In genomic region chr9:79215986-79216385, GRCm38 (mm10) we compare ENCODE assay signal across 21 mouse cellular contexts.
A peak's percentile ranks its signal among the peaks of the same experiment; 100 is the strongest.
DNase-seq lines count a peak whose midpoint lies in the region; ATAC-seq and TF ChIP-seq lines count a peak whose summit lies in the region.
"Had no signal": no experiment of that assay in that cellular context is flagged by ENCODE, and none has a peak within 500 bp of the region (broad histone marks: within the 10 kb centered on the region; RNA-seq: fewer than 3 reads in every experiment).

No protein-coding gene starts in this region.

- H3K9ac ChIP-seq in kidney, postnatal 0 days (ENCODE audit: low read depth, low read length) = no peak overlapping the region
- H3K9ac ChIP-seq in midbrain, postnatal 0 days (replicated peaks; ENCODE audit: low read length, poor library complexity, severe bottlenecking) = no peak overlapping the region
- H3K9ac ChIP-seq: hindbrain, embryonic 12.5 days; limb, embryonic 13.5 days; liver, postnatal 0 days; neural tube, embryonic 13.5 days had no signal

- peak; percentile 22 for DNase-seq in adrenal gland, adult 2 months
- no peak for DNase-seq in adrenal gland, postnatal 10 days
- peak; percentile 67 for DNase-seq in kidney, postnatal 0 days (ENCODE audit: low spot score)
- no peak for DNase-seq in kidney, adult 8-10 months
- peak; percentile 24 for DNase-seq in right cerebral cortex, adult 18-20 months
- DNase-seq in right cerebral cortex, postnatal 14 days = no peak
- peak; percentile 7 for DNase-seq in yolk sac, embryonic 10.5 days (ENCODE audit: low spot score)
- no peak for DNase-seq in midbrain, postnatal 0 days (ENCODE audit: low spot score)
- DNase-seq: B cell, adult 2 months; cerebellum, adult 9-11 months; heart, adult 2 months; kidney, adult 11 months; liver, postnatal 0 days; retina, postnatal 1 day had no signal

- no peaks in the 10 kb centered on the region for H3K36me3 ChIP-seq in kidney, postnatal 0 days (ENCODE audit: insufficient read depth, low read length)
- no peaks in the 10 kb centered on the region for H3K36me3 ChIP-seq in midbrain, postnatal 0 days (ENCODE audit: insufficient read depth, low read length)
- H3K36me3 ChIP-seq: forebrain, embryonic 10.5 days; hindbrain, embryonic 12.5 days; limb, embryonic 13.5 days; neural tube, embryonic 13.5 days had no signal

- H3K27ac ChIP-seq in kidney, postnatal 0 days = no peak overlapping the region
- no peak overlapping the region for H3K27ac ChIP-seq in midbrain, postnatal 0 days (ENCODE audit: low read depth, low read length)
- H3K27ac ChIP-seq: forebrain, embryonic 10.5 days; heart, adult 2 months; hindbrain, embryonic 12.5 days; limb, embryonic 13.5 days; neural tube, embryonic 13.5 days; stomach, postnatal 0 days had no signal

- no peaks in the 10 kb centered on the region for H3K27me3 ChIP-seq in kidney, postnatal 0 days (ENCODE audit: insufficient read depth, low read length)
- no peaks in the 10 kb centered on the region for H3K27me3 ChIP-seq in midbrain, postnatal 0 days (ENCODE audit: insufficient read depth, low read length)
- H3K27me3 ChIP-seq: hindbrain, embryonic 12.5 days; limb, embryonic 13.5 days; neural tube, embryonic 13.5 days had no signal

- no peak overlapping the region for H3K4me3 ChIP-seq in kidney, postnatal 0 days (replicated peaks; ENCODE audit: low read depth, low read length)
- no peak overlapping the region for H3K4me3 ChIP-seq in midbrain, postnatal 0 days (ENCODE audit: low read depth, low read length)
- H3K4me3 ChIP-seq: forebrain, embryonic 10.5 days; heart, adult 2 months; hindbrain, embryonic 12.5 days; limb, embryonic 13.5 days; neural tube, embryonic 13.5 days had no signal

- H3K4me2 ChIP-seq in kidney, postnatal 0 days (ENCODE audit: low read length) = no peak overlapping the region
- H3K4me2 ChIP-seq in midbrain, postnatal 0 days (ENCODE audit: low read depth, low read length, poor library complexity, severe bottlenecking) = no peak overlapping the region
- H3K4me2 ChIP-seq: hindbrain, embryonic 12.5 days; limb, embryonic 13.5 days; neural tube, embryonic 13.5 days had no signal

- no peak for TF ChIP-seq CTCF in kidney, postnatal 0 days (IDR thresholded peaks at IDR 0.05; ENCODE audit: low read depth)
- no peak for TF ChIP-seq CTCF in midbrain, postnatal 0 days (IDR thresholded peaks at IDR 0.05)

- no peak for ATAC-seq in kidney, postnatal 0 days (replicated peaks; ENCODE audit: low FRiP score, low read depth)
- ATAC-seq in midbrain, postnatal 0 days (ENCODE audit: low FRiP score) = no peak
- ATAC-seq: activated CD4-positive, CD25-positive, alpha-beta regulatory T cell, adult 4 months; liver, postnatal 0 days; midbrain, embryonic 16.5 days had no signal

- no peaks in the 10 kb centered on the region for H3K9me3 ChIP-seq in kidney, postnatal 0 days (replicated peaks; ENCODE audit: low read length)
- no peaks in the 10 kb centered on the region for H3K9me3 ChIP-seq in midbrain, postnatal 0 days (ENCODE audit: low read length)
- H3K9me3 ChIP-seq: forebrain, embryonic 10.5 days; hindbrain, embryonic 12.5 days; limb, embryonic 13.5 days; neural tube, embryonic 13.5 days had no signal

- H3K4me1 ChIP-seq in kidney, postnatal 0 days (replicated peaks; ENCODE audit: insufficient read depth, low read length) = no peaks in the 10 kb centered on the region
- H3K4me1 ChIP-seq in midbrain, postnatal 0 days (ENCODE audit: insufficient read depth, low read length) = no peaks in the 10 kb centered on the region
- H3K4me1 ChIP-seq: forebrain, embryonic 10.5 days; hindbrain, embryonic 12.5 days; limb, embryonic 13.5 days; neural tube, embryonic 13.5 days had no signal

- WGBS in kidney, postnatal 0 days = 44% methylated on average over 3 of the region's 3 CpGs
- WGBS in midbrain, postnatal 0 days = 65% methylated on average over 3 of the region's 3 CpGs

Comparison
In these comparisons a context has a peak if more than half of its experiments do, and no peak if none do; other contexts are left out.
1. DNase-seq: peak in adrenal gland, adult 2 months (single experiment), kidney, postnatal 0 days (single experiment), right cerebral cortex, adult 18-20 months (single experiment) and yolk sac, embryonic 10.5 days (single experiment); none in adrenal gland, postnatal 10 days (single experiment), kidney, adult 8-10 months (0 of 2), right cerebral cortex, postnatal 14 days (single experiment) and midbrain, postnatal 0 days (single experiment).